Mouse (Mus musculus) liver, adult 2 months (tissue): ENCODE results near the gene Pitx3.

Experiments used
- CTCF ChIP-seq: fragments of 200-500 bp; IDR thresholded peaks from 2 replicates; pipeline ENCODE4 v1.5.1; 2011; ENCODE audit warnings: low read depth, low read length, control low read depth
- POLR2A ChIP-seq: fragments of 200-500 bp; IDR thresholded peaks from 2 replicates; pipeline ENCODE4 v1.6.1; 2011; ENCODE audit warnings: low read length, control low read depth; ENCODE audit not compliant: insufficient read depth; ENCODE audit errors: extremely low read depth

DNA sequence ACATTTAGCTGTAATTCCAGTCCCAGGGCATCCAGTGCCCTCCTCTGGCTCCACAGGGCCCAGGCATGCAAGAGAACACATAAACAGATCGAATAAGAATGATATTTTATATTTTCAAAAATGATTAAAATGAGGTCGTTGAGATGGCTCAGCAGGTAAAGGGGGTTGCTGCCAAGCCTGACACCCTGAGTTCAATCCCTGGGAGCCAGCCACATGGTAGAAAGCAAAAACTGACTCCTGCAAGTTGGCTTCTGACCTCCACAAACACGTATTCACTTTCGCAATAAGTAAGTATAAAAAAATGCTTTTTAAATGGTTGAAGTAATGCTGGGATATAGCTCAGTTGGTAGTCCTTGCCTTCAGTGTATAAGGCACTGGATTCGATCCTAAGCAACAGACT is 37.3 kb downstream of the Pitx3 start:
- no peak for TF ChIP-seq CTCF
- TF ChIP-seq POLR2A: no peak
